Mouse (Mus musculus) lung, postnatal 0 days (tissue): ENCODE measurements at regions not wholly inside any gene's neighbourhood (a gene's known extent, or its start where the extent isn't known, plus 50 kb on each side); places are given as distances from the start of the nearest gene placed in this dataset.

ENCODE experiments used
- CTCF ChIP-seq: IDR thresholded peaks from 2 replicates; pipeline ENCODE4 v1.5.1; 2016; ENCODE audit warnings: antibody characterized with exemption, mild to moderate bottlenecking
- EP300 ChIP-seq: IDR thresholded peaks from 2 replicates; pipeline ENCODE4 v1.6.1; 2016; ENCODE audit warnings: antibody characterized with exemption, mild to moderate bottlenecking, control low read depth

GRCm38 (mm10) chr10:29590187-29590586 is 54.5 kb upstream of the Rspo3 start:
- TF ChIP-seq CTCF: no peak
- no peak for TF ChIP-seq EP300
